13 mouse cellular contexts compared by ENCODE assay signal in genomic region chr11:95939828-95940507, GRCm38 (mm10). TPM values are rescaled to one million over a fixed set of nuclear protein-coding genes. Genes with fewer than 3 reads are reported as not detected.
DNase-seq lines count a peak whose midpoint lies in the region; ATAC-seq and TF ChIP-seq lines count a peak whose summit lies in the region.
"Had no signal": no experiment of that assay in that cellular context is flagged by ENCODE, and none has a peak within 500 bp of the region (broad histone marks: within the 10 kb centered on the region; RNA-seq: fewer than 3 reads in every experiment).

No protein-coding gene starts in this region.

- no peak overlapping the region for H3K4me3 ChIP-seq in heart, postnatal 0 days (ENCODE audit: low read depth, low read length)
- H3K4me3 ChIP-seq: hindbrain, embryonic 15.5 days; stomach, embryonic 15.5 days had no signal

- DNase-seq in heart, postnatal 0 days (ENCODE audit: low spot score): no peak
- DNase-seq in heart, postnatal 25 days (ENCODE audit: low spot score): no peak
- peak; percentile 60 for DNase-seq in 416B (ENCODE audit: low read depth)
- peak; percentile 53 for DNase-seq in adrenal gland, postnatal 14 days
- DNase-seq in kidney, postnatal 10 days: peak; percentile 55
- no peak for DNase-seq in cerebellum, postnatal 36 days
- DNase-seq in left cerebral cortex, postnatal 36 days (ENCODE audit: low spot score in 2 of 2): no peak
- no peak for DNase-seq in spleen, adult 12 weeks (ENCODE audit: low spot score)
- DNase-seq: cerebellum, adult 11 months had no signal

- no peak for TF ChIP-seq EP300 in heart, postnatal 0 days (IDR thresholded peaks at IDR 0.05; ENCODE audit: low read depth)

- no peak overlapping the region for H3K4me2 ChIP-seq in heart, postnatal 0 days (ENCODE audit: low read depth, low read length)
- H3K4me2 ChIP-seq: hindbrain, embryonic 15.5 days; stomach, embryonic 15.5 days had no signal

- H3K4me1 ChIP-seq in heart, postnatal 0 days (ENCODE audit: control insufficient read depth, insufficient read depth): no peaks in the 10 kb centered on the region
- H3K4me1 ChIP-seq: hindbrain, embryonic 15.5 days; stomach, embryonic 15.5 days had no signal

- no peak overlapping the region for H3K9ac ChIP-seq in heart, postnatal 0 days (replicated peaks; ENCODE audit: low read depth, low read length)
- H3K9ac ChIP-seq: hindbrain, embryonic 15.5 days; stomach, embryonic 15.5 days had no signal

- intact Hi-C loops in heart, postnatal 25 days (cut with DNase I): no loop called here
- intact Hi-C loops in left cerebral cortex, postnatal 36 days (cut with DNase I): no loop called here

- peak; percentile 41 for TF ChIP-seq CTCF in heart, postnatal 0 days (IDR thresholded peaks at IDR 0.05; ENCODE audit: low read depth)

- H3K27me3 ChIP-seq in heart, postnatal 0 days (ENCODE audit: control insufficient read depth, insufficient read depth, low read length): no peaks in the 10 kb centered on the region
- H3K27me3 ChIP-seq: hindbrain, embryonic 15.5 days; stomach, embryonic 15.5 days had no signal

- ATAC-seq in heart, postnatal 0 days (ENCODE audit: insufficient read depth, low read depth): no peak

- 34% methylated on average over 11 of the region's 11 CpGs for WGBS in heart, postnatal 0 days

- H3K9me3 ChIP-seq in heart, postnatal 0 days (replicated peaks; ENCODE audit: control insufficient read depth, low read length): no peaks in the 10 kb centered on the region
- H3K9me3 ChIP-seq: G1E; hindbrain, embryonic 15.5 days; stomach, embryonic 15.5 days had no signal

- H3K27ac ChIP-seq in heart, postnatal 0 days (ENCODE audit: low read depth): no peak overlapping the region
- H3K27ac ChIP-seq: hindbrain, embryonic 15.5 days; stomach, embryonic 15.5 days had no signal

- no peaks in the 10 kb centered on the region for H3K36me3 ChIP-seq in heart, postnatal 0 days (replicated peaks; ENCODE audit: control insufficient read depth, insufficient read depth, low read length)
- H3K36me3 ChIP-seq: G1E; hindbrain, embryonic 15.5 days; stomach, embryonic 15.5 days had no signal

RNA-seq across cellular contexts. Expression of gene B4galnt2, which starts 25.3 kb away (rescaled TPM):
- not detected in 2 replicates for total RNA-seq in heart, postnatal 0 days (2014; rRNA removed; ENCODE audit: low replicate concordance)
- 0.07 TPM in 1 of 2 replicates, not detected in the other for polyA plus RNA-seq in heart, postnatal 0 days (2015; fragmentation: Nextera tagmentation; extraction: Ambion mirVana)
- not detected for total RNA-seq in heart, postnatal 25 days (2021)
- total RNA-seq in adrenal gland, postnatal 14 days (2021): not detected in 2 replicates
- total RNA-seq in left cerebral cortex, postnatal 36 days (2021): not detected
- polyA plus RNA-seq: G1E; hindbrain, embryonic 15.5 days; limb, embryonic 14.5 days had no signal

Comparison
In these comparisons a context has a peak if more than half of its experiments do, and no peak if none do; other contexts are left out.
1. DNase-seq: peak in 416B (single experiment), adrenal gland, postnatal 14 days (single experiment) and kidney, postnatal 10 days (single experiment); none in heart, postnatal 0 days (single experiment), heart, postnatal 25 days (single experiment), cerebellum, postnatal 36 days (0 of 2), left cerebral cortex, postnatal 36 days (0 of 2) and spleen, adult 12 weeks (single experiment).